Mouse (Mus musculus) heart, embryonic 10.5 days (tissue): ENCODE data around the gene Abca14. TPM values are rescaled to one million over a fixed set of nuclear protein-coding genes. Genes with fewer than 3 reads are reported as not detected.

Experiments used
- DNase-seq: peaks from one replicate; pipeline ENCODE4 v3.0.0-alpha.2; 2017; ENCODE audit warnings: low spot score
- H3K27ac ChIP-seq: fragments of 300-500 bp; sonication (generic); 2 replicates; pipeline ENCODE4 v1.5.1; 2016; ENCODE audit warnings: mild to moderate bottlenecking
- H3K27me3 ChIP-seq: fragments of 300-500 bp; sonication (generic); 2 replicates; pipeline ENCODE4 v1.6.1; 2016; ENCODE audit warnings: mild to moderate bottlenecking; ENCODE audit not compliant: poor library complexity, insufficient read depth, severe bottlenecking
- H3K36me3 ChIP-seq: fragments of 300-500 bp; sonication (generic); 2 replicates; pipeline ENCODE4 v1.6.1; 2016; ENCODE audit warnings: mild to moderate bottlenecking, moderate library complexity
- H3K4me1 ChIP-seq: fragments of 300-500 bp; sonication (generic); 2 replicates; pipeline ENCODE4 v1.6.1; 2016; ENCODE audit warnings: mild to moderate bottlenecking
- H3K4me3 ChIP-seq: fragments of 300-500 bp; sonication (generic); 2 replicates; pipeline ENCODE4 v1.5.1; 2016; ENCODE audit warnings: mild to moderate bottlenecking, moderate library complexity
- H3K9me3 ChIP-seq: fragments of 300-500 bp; sonication (generic); 2 replicates; pipeline ENCODE4 v1.6.1; 2016; ENCODE audit warnings: mild to moderate bottlenecking, moderate library complexity
- WGBS: fragments of 180-500 bp; shearing (Covaris S2); methylation state at CpG from one replicate; pipeline ENCODE4 v1.1.7; 2016; 5-methylcytosine and 5-hydroxymethylcytosine counted together
- polyA plus RNA-seq: library from polyadenylated mRNA; unstranded; fragments of >200 nt; fragmentation: Nextera tagmentation; extraction: Ambion mirVana; gene quantifications from 2 replicates; pipeline ENCODE4 v1.2.1, GENCODE M21; 2016

Gene Abca14
- polyA plus RNA-seq, 1 experiment from 2014 or later: 0.15 TPM

DNA sequence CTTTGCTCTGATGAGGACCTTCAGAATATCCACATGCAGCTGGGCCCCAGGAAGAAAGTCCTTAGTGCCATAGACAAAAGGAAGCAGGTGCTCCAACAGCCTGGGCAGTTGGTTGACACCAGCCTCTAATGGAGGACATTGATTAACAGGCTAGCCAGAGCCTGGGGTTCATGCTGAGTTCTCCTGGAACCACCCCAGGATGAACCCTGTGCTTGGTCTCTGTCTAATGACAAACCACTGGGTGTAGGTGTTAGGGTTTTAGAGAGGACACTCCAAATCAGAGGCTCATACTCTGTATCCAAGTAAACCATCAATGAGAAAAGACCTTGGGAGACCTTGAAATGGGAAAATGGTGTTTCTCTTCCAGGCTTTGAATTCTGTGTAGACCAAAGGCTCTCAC lies 20.9 kb upstream of the Abca14 start:
- no peaks in the 10 kb centered on the region for H3K9me3 ChIP-seq
- no peak for DNase-seq
- no peak overlapping the region for H3K27ac ChIP-seq
- H3K27me3 ChIP-seq: no peaks in the 10 kb centered on the region
- no peak overlapping the region for H3K4me3 ChIP-seq
- H3K36me3 ChIP-seq: no peaks in the 10 kb centered on the region
- no peaks in the 10 kb centered on the region for H3K4me1 ChIP-seq

DNA sequence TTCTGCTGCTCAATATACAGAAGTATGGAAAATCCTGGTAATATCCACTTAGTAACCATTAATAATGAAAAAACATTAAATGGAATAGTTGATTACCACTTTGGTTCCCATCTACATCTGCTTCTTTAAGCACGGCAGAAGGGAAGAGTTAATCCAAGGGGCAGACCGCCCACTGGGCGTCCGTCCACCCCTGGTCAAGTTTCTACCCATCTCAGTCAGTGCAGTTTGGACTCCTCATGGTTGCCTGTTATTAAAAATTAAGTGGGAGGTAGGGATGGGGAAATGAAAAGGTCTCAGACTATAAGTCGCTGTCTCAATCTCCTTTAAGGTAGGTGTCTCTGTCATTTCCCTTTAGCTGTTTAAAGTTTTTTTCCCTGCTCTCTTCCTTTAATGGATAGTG lies 14.8 kb upstream of the Abca14 start:
- WGBS: 89% methylated on average over 5 of the region's 5 CpGs
- no peak overlapping the region for H3K27ac ChIP-seq
- no peaks in the 10 kb centered on the region for H3K9me3 ChIP-seq
- H3K36me3 ChIP-seq: no peaks in the 10 kb centered on the region
- no peaks in the 10 kb centered on the region for H3K4me1 ChIP-seq
- no peaks in the 10 kb centered on the region for H3K27me3 ChIP-seq
- DNase-seq: no peak
- no peak overlapping the region for H3K4me3 ChIP-seq

DNA sequence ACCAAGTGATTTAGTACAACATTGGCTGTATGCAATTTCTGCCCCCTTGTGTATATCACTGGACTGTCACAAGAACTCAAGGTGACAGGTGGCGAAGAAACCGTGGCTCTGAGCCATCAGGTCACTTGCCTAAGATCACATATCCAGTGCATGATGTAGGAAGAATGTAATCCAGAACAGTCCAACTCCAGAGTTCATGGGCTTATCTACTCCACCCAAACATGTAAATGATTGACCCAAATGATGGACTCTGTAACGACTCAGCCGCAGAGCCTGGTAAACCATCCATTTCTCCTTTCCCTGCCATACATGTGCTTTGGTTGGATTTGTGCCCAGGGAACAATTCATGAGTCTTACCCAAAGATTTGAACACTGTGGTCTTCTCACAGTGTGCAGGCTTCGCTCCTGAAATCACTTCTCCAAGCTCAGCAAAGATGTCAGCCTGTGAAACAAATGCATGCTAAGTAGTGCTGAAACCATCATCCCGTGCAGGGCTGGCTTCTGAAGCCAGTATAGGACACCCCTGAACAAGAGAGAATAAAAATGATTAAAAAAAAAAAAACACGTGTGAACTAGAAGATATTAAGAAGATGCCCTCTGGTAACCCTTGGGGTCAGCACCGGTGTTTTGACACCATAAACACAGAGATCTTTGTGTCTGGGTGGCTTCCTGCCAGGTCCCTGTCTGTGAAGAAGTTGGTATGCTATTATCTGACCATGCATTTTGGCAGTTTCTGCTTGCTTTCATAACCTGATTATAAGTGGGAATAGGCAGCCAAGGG lies 14.2 kb upstream of the Abca14 start:
- Histone ChIP-seq H3K36me3 (no peaks in the 10 kb centered on the region), H3K4me1 (no peaks in the 10 kb centered on the region), H3K4me3 (no peak overlapping the region), H3K9me3 (no peaks in the 10 kb centered on the region), H3K27me3 (no peaks in the 10 kb centered on the region), H3K27ac (no peak overlapping the region)
- 70% methylated on average over 8 of the region's 8 CpGs for WGBS
- no peak for DNase-seq

DNA sequence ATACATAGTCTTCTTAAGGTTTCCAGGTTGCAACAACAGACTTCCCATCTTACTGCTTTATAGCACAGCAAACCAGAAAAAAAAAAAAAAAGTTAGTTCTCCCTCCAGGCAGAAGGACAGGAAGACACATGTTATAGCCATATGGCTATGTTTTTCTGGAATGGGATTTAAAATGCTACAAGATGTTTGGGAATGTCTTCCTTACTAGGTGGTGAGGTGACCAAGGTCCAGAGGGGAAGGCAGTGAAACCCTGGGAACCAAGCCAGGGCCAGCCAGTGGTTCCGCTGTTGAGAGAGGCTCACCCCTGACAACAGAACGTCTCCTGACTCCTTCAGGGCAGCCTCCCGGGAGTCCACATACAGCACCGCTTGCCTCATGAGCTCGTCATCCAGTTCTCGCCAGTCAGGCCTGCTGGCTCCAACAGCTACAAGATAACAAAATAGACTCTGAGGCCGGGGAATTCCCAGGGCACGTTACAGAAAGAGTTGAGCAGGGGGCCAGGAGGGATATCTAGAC lies 13.6 kb upstream of the Abca14 start:
- H3K27ac ChIP-seq: no peak overlapping the region

DNA sequence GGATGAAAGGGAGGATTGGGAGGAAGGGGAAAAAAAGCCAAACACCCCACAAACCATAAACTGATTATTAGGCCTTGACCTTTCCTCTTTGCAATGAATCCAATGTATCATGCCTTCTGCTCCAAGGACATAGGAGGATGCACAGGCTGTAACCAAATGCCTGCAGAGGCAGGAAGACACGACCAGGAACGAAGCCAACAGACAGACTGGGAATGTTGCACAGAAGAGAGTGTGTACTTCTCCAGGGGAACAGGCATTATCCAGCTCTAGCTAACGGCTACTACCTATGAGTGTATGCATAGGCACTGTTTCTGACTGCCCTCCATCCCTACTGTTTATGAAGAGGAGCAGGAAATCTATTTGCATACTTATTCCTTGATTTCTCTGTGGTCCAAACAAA lies 11.6 kb upstream of the Abca14 start:
- no peak overlapping the region for H3K4me3 ChIP-seq
- DNase-seq: no peak
- H3K4me1 ChIP-seq: no peaks in the 10 kb centered on the region
- H3K36me3 ChIP-seq: no peaks in the 10 kb centered on the region
- H3K27me3 ChIP-seq: no peaks in the 10 kb centered on the region
- H3K9me3 ChIP-seq: no peaks in the 10 kb centered on the region
- no peak overlapping the region for H3K27ac ChIP-seq
- whole genome bisulfite sequencing: 62% methylated on average over 3 of the region's 3 CpGs

More for the DNA sequence above, 13.6 kb upstream of the Abca14 start:
- Histone ChIP-seq H3K4me3 (no peak overlapping the region), H3K9me3 (no peaks in the 10 kb centered on the region), H3K36me3 (no peaks in the 10 kb centered on the region), H3K4me1 (no peaks in the 10 kb centered on the region), H3K27me3 (no peaks in the 10 kb centered on the region)
- 24% methylated on average over 8 of the region's 8 CpGs for WGBS
- DNase-seq: no peak

DNA sequence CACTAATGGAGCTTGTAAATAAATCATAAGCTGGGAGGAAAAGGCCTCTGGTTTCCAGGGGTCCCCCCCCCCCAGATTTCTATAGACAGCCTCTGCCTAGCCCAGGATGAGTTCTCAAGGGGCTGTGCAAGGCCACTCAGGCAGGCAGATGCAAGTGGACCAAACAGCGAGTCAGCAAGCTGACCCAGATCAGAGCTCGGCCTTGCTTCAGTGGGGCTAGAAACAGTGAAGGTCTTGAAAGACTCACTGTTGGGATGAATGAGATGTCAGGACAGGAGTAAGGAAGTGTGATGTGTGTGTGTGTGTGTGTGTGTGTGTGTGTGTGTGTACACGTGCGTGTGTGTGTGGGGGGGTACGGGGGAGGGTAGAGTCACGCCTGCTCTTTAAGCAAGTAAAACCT lies 10.9 kb upstream of the Abca14 start:
- no peak for DNase-seq
- Histone ChIP-seq H3K36me3 (no peaks in the 10 kb centered on the region), H3K9me3 (no peaks in the 10 kb centered on the region), H3K27ac (no peak overlapping the region), H3K4me3 (no peak overlapping the region), H3K4me1 (no peaks in the 10 kb centered on the region), H3K27me3 (no peaks in the 10 kb centered on the region)
- 66% methylated on average over 6 of the region's 6 CpGs for WGBS

DNA sequence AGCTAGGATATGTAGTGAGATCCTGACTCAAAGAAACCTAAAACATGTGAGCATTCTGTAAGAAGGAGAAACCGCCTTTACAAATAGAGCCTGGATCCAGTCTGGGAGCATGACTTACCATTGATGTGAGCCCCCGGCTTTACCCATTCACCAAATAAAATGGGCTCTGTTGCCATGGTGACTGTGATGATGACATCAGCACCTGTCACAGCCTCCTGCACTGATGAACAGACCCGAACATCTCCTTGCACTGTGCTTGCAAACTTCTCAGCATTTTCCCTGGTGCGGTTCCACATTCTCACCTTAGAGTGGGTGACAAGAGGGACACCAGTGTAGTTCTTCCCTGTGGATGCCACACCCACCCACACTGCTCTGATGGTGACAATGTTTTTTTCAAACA lies 8.6 kb upstream of the Abca14 start:
- Histone ChIP-seq H3K27ac (no peak overlapping the region), H3K4me1 (no peaks in the 10 kb centered on the region), H3K9me3 (no peaks in the 10 kb centered on the region), H3K36me3 (no peaks in the 10 kb centered on the region), H3K27me3 (peaks cover 12% of the 10 kb centered on the region), H3K4me3 (no peak overlapping the region)
- no peak for DNase-seq
- WGBS: 81% methylated on average over 4 of the region's 4 CpGs

DNA sequence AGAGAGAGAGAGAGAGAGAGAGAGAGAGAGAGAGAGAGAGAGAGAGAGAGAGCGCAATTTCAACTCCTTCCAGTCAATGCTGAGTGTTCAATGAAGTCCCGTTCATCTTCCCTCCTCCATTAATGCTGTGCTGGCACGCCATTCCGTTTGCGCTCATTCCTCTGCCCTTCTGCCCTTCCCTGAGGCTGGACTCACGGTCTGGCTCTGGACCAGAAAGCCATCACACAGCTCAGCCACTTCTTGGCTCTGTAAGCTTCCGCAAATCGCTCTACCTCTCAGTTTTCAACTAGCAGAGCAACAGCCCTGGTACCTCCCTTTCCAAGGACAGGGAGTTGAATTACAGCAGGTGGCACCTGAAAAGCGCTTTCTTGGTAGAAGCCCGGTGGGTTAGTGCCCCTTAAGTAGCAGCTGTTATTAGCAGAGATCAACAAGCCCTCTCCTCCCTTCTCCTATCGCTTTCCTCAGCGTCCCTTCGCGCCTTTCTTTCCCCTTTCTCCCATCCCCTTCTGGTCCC lies 2.5 kb upstream of the Abca14 start:
- Histone ChIP-seq H3K4me3 (peak overlapping the region; percentile 50), H3K27ac (no peak overlapping the region), H3K9me3 (no peaks in the 10 kb centered on the region), H3K4me1 (peaks cover 12% of the 10 kb centered on the region), H3K36me3 (no peaks in the 10 kb centered on the region), H3K27me3 (peaks cover 45% of the 10 kb centered on the region)
- DNase-seq: no peak
- WGBS: 4% methylated on average over 14 of the region's 14 CpGs

DNA sequence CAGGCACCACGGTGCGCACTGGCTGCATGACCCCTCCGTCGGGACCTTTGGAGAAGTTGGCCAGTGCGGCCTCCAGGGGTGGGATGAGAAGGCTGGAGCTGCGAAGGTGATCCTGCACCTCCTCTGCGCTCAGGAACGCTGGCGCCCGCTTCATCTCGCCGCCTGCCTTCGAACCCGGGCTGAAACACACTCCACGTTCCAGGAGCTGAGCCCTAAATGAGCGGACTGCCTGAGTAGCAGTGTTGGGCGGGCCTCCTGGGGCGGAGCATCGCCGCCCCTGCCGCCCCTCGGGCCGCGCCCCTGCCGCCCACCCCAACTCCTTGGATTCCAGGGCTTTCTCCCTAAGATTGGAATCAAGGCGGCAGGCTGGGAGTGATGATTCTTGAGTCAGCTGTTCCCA lies 2.0 kb upstream of the Abca14 start, which contains the start of gene Crym:
Gene Crym, minus strand, starts transcription at position 341 of the 400 bp plus-strand sequence.
- no peaks in the 10 kb centered on the region for H3K9me3 ChIP-seq
- H3K27ac ChIP-seq: 0 out of 2 replicates have a peak within 1 kb of the TSS, but pooled peaks have one; percentile 32
- 2% methylated on average over 26 of the region's 26 CpGs for WGBS
- H3K27me3 ChIP-seq: peaks cover 45% of the 10 kb centered on the region
- H3K4me1 ChIP-seq: peaks cover 12% of the 10 kb centered on the region
- no peak for DNase-seq
- H3K36me3 ChIP-seq: no peaks in the 10 kb centered on the region
- peak within 1 kb of the TSS; percentile 50 for H3K4me3 ChIP-seq

DNA sequence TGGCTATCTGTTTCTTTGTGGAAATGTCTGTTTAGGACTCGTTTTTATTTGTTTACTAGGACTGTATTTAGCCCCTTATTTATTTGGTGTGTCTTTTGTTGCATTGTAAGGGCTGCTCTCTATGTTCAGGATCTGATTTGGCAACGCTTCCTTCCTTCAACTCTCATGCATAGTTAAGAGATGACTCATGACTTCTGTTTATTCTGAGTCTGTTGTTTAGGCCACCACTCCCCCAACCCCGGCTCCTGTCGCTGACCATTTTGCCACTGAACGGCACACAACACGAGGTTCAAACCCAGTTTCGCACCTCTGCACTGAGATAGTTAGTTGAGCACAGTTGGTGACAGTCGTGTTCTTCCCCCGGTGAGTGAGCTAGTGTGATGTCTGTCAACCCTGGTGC lies 2.2 kb downstream of the Abca14 start:
- Histone ChIP-seq H3K4me3 (no peak overlapping the region), H3K36me3 (no peaks in the 10 kb centered on the region), H3K4me1 (peaks cover 10% of the 10 kb centered on the region), H3K27me3 (peaks cover 26% of the 10 kb centered on the region), H3K27ac (no peak overlapping the region), H3K9me3 (no peaks in the 10 kb centered on the region)
- no peak for DNase-seq
- 36% methylated on average over 9 of the region's 9 CpGs for WGBS

DNA sequence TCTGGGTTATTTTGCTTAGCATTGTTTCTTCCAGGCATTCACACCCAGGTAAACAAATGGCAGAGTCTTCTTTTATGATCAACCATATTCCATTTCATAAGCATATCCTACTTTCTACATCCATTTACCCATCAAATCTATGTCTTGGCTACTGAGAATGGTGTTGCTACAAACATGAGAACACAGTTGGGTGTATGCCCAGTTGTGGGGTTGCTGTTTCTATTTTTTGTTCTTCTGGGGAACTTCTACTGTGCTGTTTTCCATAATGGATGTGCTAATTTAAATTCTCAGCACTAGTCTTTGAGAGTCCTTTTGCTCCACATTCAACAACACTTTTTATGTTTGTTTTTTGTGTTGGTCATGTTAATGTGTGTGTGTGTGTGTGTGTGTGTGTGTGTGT lies 24.8 kb downstream of the Abca14 start:
- Histone ChIP-seq H3K4me3 (no peak overlapping the region), H3K27me3 (no peaks in the 10 kb centered on the region), H3K4me1 (no peaks in the 10 kb centered on the region), H3K27ac (no peak overlapping the region), H3K36me3 (no peaks in the 10 kb centered on the region), H3K9me3 (no peaks in the 10 kb centered on the region)
- no peak for DNase-seq

DNA sequence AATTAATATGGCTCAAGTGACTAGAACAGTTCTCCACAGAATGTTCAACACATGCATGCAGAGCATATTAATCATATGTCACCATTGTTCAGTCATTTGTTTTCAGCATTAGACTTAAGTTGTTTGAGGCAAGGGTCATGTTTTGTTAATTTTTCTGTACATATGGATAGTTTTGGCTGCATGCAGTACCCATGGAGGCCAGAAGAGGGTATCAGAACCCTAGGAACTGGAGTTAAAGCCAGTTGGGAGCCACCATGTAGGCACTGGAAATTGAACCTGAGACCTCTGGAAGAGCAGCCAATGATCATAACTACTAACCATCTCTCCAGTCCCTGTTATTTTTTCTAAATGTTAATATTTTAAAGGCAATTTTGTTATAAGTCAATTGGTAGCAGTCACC lies 37.3 kb downstream of the Abca14 start:
- Histone ChIP-seq H3K4me1 (no peaks in the 10 kb centered on the region), H3K27ac (no peak overlapping the region), H3K9me3 (no peaks in the 10 kb centered on the region), H3K27me3 (no peaks in the 10 kb centered on the region), H3K4me3 (no peak overlapping the region), H3K36me3 (no peaks in the 10 kb centered on the region)
- no peak for DNase-seq

DNA sequence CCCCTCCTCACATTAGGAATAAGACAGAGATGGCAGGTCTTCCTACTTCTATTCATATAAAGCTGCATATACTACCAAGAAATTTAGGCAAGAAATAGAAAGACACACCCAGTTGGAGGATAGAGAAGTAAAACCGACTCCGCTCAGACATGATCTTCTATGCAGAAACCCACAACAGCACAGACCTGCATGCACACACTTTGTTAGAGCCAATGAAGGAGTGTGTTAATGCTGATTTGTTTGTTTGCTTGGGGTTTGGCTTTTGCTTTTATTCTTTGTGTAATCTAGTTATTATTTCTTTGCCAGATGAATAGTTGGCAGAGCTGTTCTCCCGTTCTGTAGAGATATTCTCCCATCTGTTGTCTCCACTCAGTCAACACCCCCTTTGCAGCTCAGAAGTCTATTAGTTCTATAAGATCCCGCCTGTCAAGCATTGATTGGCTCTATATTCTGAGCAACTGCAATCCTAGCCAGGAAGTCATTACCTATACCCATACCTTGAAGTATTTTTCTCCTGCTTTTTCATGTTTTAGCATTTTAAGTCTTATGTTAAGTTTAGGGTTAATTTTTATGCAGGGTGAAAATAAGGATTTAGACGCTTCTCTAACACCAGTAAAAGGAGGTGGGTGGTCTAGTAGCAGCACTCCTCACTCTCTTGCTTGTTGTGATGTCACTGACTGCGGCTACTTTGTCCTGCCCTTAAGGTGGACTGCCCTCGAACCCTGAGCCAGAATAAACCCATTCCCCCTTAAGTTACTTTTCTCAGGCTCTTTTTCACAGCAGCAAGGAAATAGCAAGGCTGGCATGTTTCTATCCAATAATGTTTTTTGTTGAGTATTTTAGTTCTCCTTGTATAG lies 67.6 kb downstream of the Abca14 start:
- DNase-seq: no peak
- 73% methylated on average over 7 of the region's 7 CpGs for WGBS
- Histone ChIP-seq H3K27ac (no peak overlapping the region), H3K4me1 (no peaks in the 10 kb centered on the region), H3K27me3 (no peaks in the 10 kb centered on the region), H3K9me3 (no peaks in the 10 kb centered on the region), H3K4me3 (no peak overlapping the region), H3K36me3 (no peaks in the 10 kb centered on the region)
